In genomic region chr6:126939487-126940171, GRCm38 (mm10) we compare ENCODE assay signal across 8 mouse cellular contexts. TPM values are rescaled to one million over a fixed set of nuclear protein-coding genes. Genes with fewer than 3 reads are reported as not detected.
DNase-seq lines count a peak whose midpoint lies in the region; ATAC-seq and TF ChIP-seq lines count a peak whose summit lies in the region.

Rad51ap1 (minus strand) TSS chr6:126939587.
D6Wsu163e (plus strand) TSS chr6:126939962.

- no peaks in the 10 kb centered on the region for H3K27me3 ChIP-seq in E14TG2a.4 (ENCODE audit: insufficient read depth, low read length)
- no peaks in the 10 kb centered on the region for H3K27me3 ChIP-seq in forebrain, embryonic 12.5 days
- H3K27me3 ChIP-seq in heart, postnatal 0 days (ENCODE audit: control insufficient read depth, insufficient read depth, low read length) = no peaks in the 10 kb centered on the region
- H3K27me3 ChIP-seq in liver, embryonic 16.5 days (ENCODE audit: control insufficient read depth, insufficient read depth, low read depth, low read length) = no peaks in the 10 kb centered on the region
- no peaks in the 10 kb centered on the region for H3K27me3 ChIP-seq in neural tube, embryonic 13.5 days
- no peaks in the 10 kb centered on the region for H3K27me3 ChIP-seq in testis, adult 2 months (ENCODE audit: control insufficient read depth, insufficient read depth, low read length)

- peak within 1 kb of the TSS; percentile 97 for H3K4me3 ChIP-seq in E14TG2a.4 (replicated peaks; ENCODE audit: low read length)
- peak within 1 kb of the TSS; percentile 75 for H3K4me3 ChIP-seq in forebrain, embryonic 12.5 days (replicated peaks)
- H3K4me3 ChIP-seq in heart, postnatal 0 days (ENCODE audit: low read depth, low read length) = peak within 1 kb of the TSS; percentile 71
- peak within 1 kb of the TSS; percentile 87 for H3K4me3 ChIP-seq in liver, embryonic 16.5 days (ENCODE audit: low read depth, low read length)
- peak within 1 kb of the TSS; percentile 75 for H3K4me3 ChIP-seq in neural tube, embryonic 13.5 days
- H3K4me3 ChIP-seq in testis, adult 2 months (ENCODE audit: control insufficient read depth, low read depth, low read length) = peak within 1 kb of the TSS; percentile 97

- peak; percentile 73; the same call in 1 of the 2 replicates for TF ChIP-seq EP300 in heart, postnatal 0 days (IDR thresholded peaks at IDR 0.05; ENCODE audit: low read depth)

- no peak for TF ChIP-seq CTCF in E14TG2a.4 (conservative IDR thresholded peaks at IDR 0.05; ENCODE audit: low read length)
- no peak for TF ChIP-seq CTCF in heart, postnatal 0 days (IDR thresholded peaks at IDR 0.05; ENCODE audit: low read depth)
- TF ChIP-seq CTCF in testis, adult 2 months (IDR thresholded peaks at IDR 0.05; ENCODE audit: control insufficient read depth, insufficient read depth, insufficient replicate concordance, low read depth, low read length) = no peak

- peak within 1 kb of the TSS; percentile 57 for H3K27ac ChIP-seq in forebrain, embryonic 12.5 days
- peak within 1 kb of the TSS; percentile 61 for H3K27ac ChIP-seq in heart, postnatal 0 days (ENCODE audit: low read depth)
- peak within 1 kb of the TSS; percentile 80 for H3K27ac ChIP-seq in liver, embryonic 16.5 days (ENCODE audit: low read length)
- peak within 1 kb of the TSS; percentile 59 for H3K27ac ChIP-seq in neural tube, embryonic 13.5 days (replicated peaks)
- peak within 1 kb of the TSS; percentile 90 for H3K27ac ChIP-seq in testis, adult 2 months (ENCODE audit: control insufficient read depth, insufficient read depth, low read depth, low read length)

- DNase-seq in c-Kit-positive CD71-positive TER-119-positive erythroid progenitor cells, embryonic 14.5 days (ENCODE audit: low spot score) = peak; percentile 92
- DNase-seq in heart, postnatal 0 days (ENCODE audit: low spot score) = peak; percentile 96
- DNase-seq in kidney, postnatal 4 days = peak; percentile 95 to 98

- ATAC-seq in forebrain, embryonic 12.5 days (ENCODE audit: low FRiP score) = peak; percentile 98
- peak; percentile 99 for ATAC-seq in heart, postnatal 0 days (ENCODE audit: insufficient read depth, low read depth)
- ATAC-seq in liver, embryonic 16.5 days (ENCODE audit: low read depth) = peak; percentile 99
- ATAC-seq in neural tube, embryonic 13.5 days (ENCODE audit: low read depth) = peak; percentile 99

- TF ChIP-seq POLR2A in testis, adult 2 months (IDR thresholded peaks at IDR 0.05; ENCODE audit: control insufficient read depth, low read depth, low read length) = peak; percentile 87

- peaks cover 30% of the 10 kb centered on the region for H3K4me1 ChIP-seq in E14TG2a.4 (replicated peaks; ENCODE audit: low read depth, low read length)
- H3K4me1 ChIP-seq in forebrain, embryonic 12.5 days = peaks cover 32% of the 10 kb centered on the region
- peaks cover 20% of the 10 kb centered on the region for H3K4me1 ChIP-seq in heart, postnatal 0 days (ENCODE audit: control insufficient read depth, insufficient read depth)
- H3K4me1 ChIP-seq in liver, embryonic 16.5 days (ENCODE audit: control insufficient read depth, low read depth, low read length) = peaks cover 22% of the 10 kb centered on the region
- H3K4me1 ChIP-seq in neural tube, embryonic 13.5 days (replicated peaks) = peaks cover 23% of the 10 kb centered on the region
- H3K4me1 ChIP-seq in testis, adult 2 months (ENCODE audit: control insufficient read depth, insufficient read depth, low read length) = peaks cover 3% of the 10 kb centered on the region; the same call in 1 of the 2 replicates

- under 1% methylated on average over 33 of the region's 33 CpGs for WGBS in forebrain, embryonic 12.5 days
- 1% methylated on average over 33 of the region's 33 CpGs for WGBS in heart, postnatal 0 days
- 0% methylated on average over 33 of the region's 33 CpGs for WGBS in liver, embryonic 16.5 days (ENCODE audit: insufficient replicate concordance)
- WGBS in neural tube, embryonic 13.5 days = 1% methylated on average over 33 of the region's 33 CpGs

- H3K4me2 ChIP-seq in forebrain, embryonic 12.5 days = peak within 1 kb of the TSS; percentile 96
- peak within 1 kb of the TSS; percentile 87 for H3K4me2 ChIP-seq in heart, postnatal 0 days (ENCODE audit: low read depth, low read length)
- peak within 1 kb of the TSS; percentile 85 for H3K4me2 ChIP-seq in liver, embryonic 16.5 days (ENCODE audit: low read depth, low read length)
- H3K4me2 ChIP-seq in neural tube, embryonic 13.5 days = peak within 1 kb of the TSS; percentile 97

- H3K36me3 ChIP-seq in E14TG2a.4 (ENCODE audit: insufficient read depth, low read length) = peaks cover 35% of the 10 kb centered on the region
- H3K36me3 ChIP-seq in forebrain, embryonic 12.5 days (replicated peaks) = peaks cover 10% of the 10 kb centered on the region; the same call in 1 of the 2 replicates
- peaks cover 30% of the 10 kb centered on the region for H3K36me3 ChIP-seq in heart, postnatal 0 days (replicated peaks; ENCODE audit: control insufficient read depth, insufficient read depth, low read length)
- H3K36me3 ChIP-seq in liver, embryonic 16.5 days (ENCODE audit: control insufficient read depth, insufficient read depth) = peaks cover 11% of the 10 kb centered on the region
- H3K36me3 ChIP-seq in neural tube, embryonic 13.5 days = peaks cover 20% of the 10 kb centered on the region
- no peaks in the 10 kb centered on the region for H3K36me3 ChIP-seq in testis, adult 2 months (ENCODE audit: control insufficient read depth, insufficient read depth, low read length)

- H3K9me3 ChIP-seq in E14TG2a.4 (ENCODE audit: low read length) = no peaks in the 10 kb centered on the region
- H3K9me3 ChIP-seq in forebrain, embryonic 12.5 days = no peaks in the 10 kb centered on the region
- H3K9me3 ChIP-seq in heart, postnatal 0 days (replicated peaks; ENCODE audit: control insufficient read depth, low read length) = no peaks in the 10 kb centered on the region
- no peaks in the 10 kb centered on the region for H3K9me3 ChIP-seq in liver, embryonic 16.5 days (replicated peaks; ENCODE audit: control insufficient read depth, low read length)
- no peaks in the 10 kb centered on the region for H3K9me3 ChIP-seq in neural tube, embryonic 13.5 days

- H3K9ac ChIP-seq in forebrain, embryonic 12.5 days = peak within 1 kb of the TSS; percentile 71
- peak within 1 kb of the TSS; percentile 71 for H3K9ac ChIP-seq in heart, postnatal 0 days (replicated peaks; ENCODE audit: low read depth, low read length)
- H3K9ac ChIP-seq in liver, embryonic 16.5 days (ENCODE audit: low read depth, low read length) = peak within 1 kb of the TSS; percentile 85
- peak within 1 kb of the TSS; percentile 77 for H3K9ac ChIP-seq in neural tube, embryonic 13.5 days

RNA-seq across cellular contexts. Expression of gene Rad51ap1, which starts in this region (rescaled TPM):
- 73.2 and 84.4 TPM in 2 replicates for polyA plus RNA-seq in forebrain, embryonic 12.5 days (2016; fragmentation: Nextera tagmentation; extraction: Ambion mirVana)
- 12.9 and 14.9 TPM in 2 replicates for total RNA-seq in heart, postnatal 0 days (2014; rRNA removed; ENCODE audit: low replicate concordance)
- polyA plus RNA-seq in heart, postnatal 0 days (2015; fragmentation: Nextera tagmentation; extraction: Ambion mirVana) = 9.4 and 9.5 TPM in 2 replicates
- 40.3 and 46.5 TPM in 2 replicates for polyA plus RNA-seq in liver, embryonic 16.5 days (2015; fragmentation: Nextera tagmentation; extraction: Ambion mirVana)
- polyA plus RNA-seq in neural tube, embryonic 13.5 days (2015; fragmentation: Nextera tagmentation; extraction: Ambion mirVana) = 10.8 and 13.6 TPM in 2 replicates
- polyA plus RNA-seq in testis, adult 2 months (2012; rRNA removed) = 15.9 and 16.0 TPM in 2 replicates

RNA-seq across cellular contexts. Expression of gene D6Wsu163e, which starts in this region (rescaled TPM):
- 22.0 and 22.1 TPM in 2 replicates for polyA plus RNA-seq in forebrain, embryonic 12.5 days (2016; fragmentation: Nextera tagmentation; extraction: Ambion mirVana)
- total RNA-seq in heart, postnatal 0 days (2014; rRNA removed; ENCODE audit: low replicate concordance) = 3.8 and 5.3 TPM in 2 replicates
- polyA plus RNA-seq in heart, postnatal 0 days (2015; fragmentation: Nextera tagmentation; extraction: Ambion mirVana) = 10.7 and 11.9 TPM in 2 replicates
- polyA plus RNA-seq in liver, embryonic 16.5 days (2015; fragmentation: Nextera tagmentation; extraction: Ambion mirVana) = 12.3 and 14.6 TPM in 2 replicates
- 30.5 and 35.5 TPM in 2 replicates for polyA plus RNA-seq in neural tube, embryonic 13.5 days (2015; fragmentation: Nextera tagmentation; extraction: Ambion mirVana)
- polyA plus RNA-seq in testis, adult 2 months (2012; rRNA removed) = 1.8 and 3.4 TPM in 2 replicates

Comparison
In these comparisons a context has a peak if more than half of its experiments do, and no peak if none do; other contexts are left out.
1. Peak in every context shown above with its lines: DNase-seq, ATAC-seq, H3K4me3 ChIP-seq and H3K27ac ChIP-seq.